Mouse (Mus musculus) ovary, adult 18-20 months (tissue): ENCODE measurements at regions not wholly inside any gene's neighbourhood (a gene's known extent, or its start where the extent isn't known, plus 50 kb on each side); places are given as distances from the start of the nearest gene placed in this dataset.

Experiments
- DNase-seq: peaks from one replicate; pipeline ENCODE4 v3.0.0; 2022; ENCODE audit warnings: low spot score, mixed read lengths

DNA sequence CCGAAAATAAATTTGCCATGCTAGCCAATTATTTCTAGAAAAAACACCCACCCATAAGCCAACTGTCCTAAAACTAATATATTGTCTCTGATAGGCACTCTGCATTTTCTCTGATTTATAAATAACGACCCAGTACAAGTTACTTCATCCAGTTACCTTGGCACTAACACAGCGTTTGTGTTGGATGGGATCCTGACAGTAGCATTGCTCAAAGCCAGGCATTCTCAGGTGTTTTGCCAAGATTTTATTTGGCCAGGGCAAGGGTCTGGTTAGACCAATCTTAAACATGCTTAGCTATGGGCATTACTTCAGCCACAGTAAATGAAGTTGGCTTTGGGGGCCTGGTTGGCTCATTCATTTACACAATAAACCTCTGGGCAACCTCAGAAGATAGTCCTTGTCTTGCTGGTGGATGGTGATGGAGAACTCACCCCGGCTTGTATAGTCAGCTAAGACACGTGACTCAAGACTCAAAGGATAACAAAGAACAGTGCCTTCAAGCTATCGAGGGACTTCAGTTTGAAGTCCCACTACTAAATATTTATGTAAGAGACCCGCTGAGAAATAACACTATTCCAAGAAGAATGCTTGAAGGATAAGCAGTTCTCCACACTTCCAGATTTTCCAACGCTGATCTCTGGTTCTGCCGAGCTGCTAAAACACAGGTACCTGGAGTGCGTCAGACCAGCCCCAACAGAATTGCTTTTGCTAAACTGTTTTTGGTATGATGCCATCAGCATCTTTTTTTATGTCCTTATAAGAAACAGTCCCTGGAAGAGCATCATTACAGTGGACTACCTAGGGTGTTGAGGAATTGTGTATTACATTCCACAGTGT lies 125.0 kb upstream of the Pkdcc start:
- no peak for DNase-seq

DNA sequence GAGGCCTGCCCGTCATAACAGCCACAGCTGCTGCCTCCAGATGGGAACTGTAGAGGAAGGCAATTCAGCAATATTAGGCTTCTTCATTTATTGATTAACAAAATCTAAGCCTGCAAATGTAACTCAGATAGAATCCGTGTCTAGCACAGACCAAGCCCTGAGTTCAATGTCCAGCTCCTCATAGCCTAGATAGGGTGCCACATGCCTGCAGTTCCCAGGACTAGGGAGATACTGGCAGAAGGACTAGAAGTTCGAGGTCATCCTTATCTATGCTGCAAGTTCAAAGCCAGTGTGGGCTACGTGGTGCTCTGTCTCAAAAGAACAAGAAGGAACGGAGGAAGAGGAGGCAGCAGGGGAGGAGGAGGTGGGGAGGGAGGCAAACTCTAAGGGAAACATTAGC lies 121.2 kb upstream of the Pkdcc start:
- DNase-seq, result no peak

DNA sequence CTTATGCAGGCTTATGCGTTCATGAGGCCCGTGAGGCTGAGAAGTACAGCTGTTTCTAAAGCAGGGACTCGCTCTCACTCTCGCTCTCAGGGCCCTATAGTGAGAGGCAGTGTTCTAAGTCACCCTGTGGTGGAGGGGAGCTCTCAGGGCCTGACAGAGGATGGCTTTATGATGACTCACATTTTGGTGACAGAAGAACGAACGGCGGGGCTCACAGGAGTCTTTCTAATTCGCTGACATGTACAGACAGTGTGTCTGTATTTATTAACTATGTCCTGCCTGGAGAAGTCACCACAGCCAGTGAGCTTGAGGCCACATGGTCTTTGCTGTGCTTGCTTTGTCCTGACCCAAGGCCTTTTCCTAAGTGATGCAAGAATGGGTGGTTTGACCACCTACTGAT lies 118.6 kb upstream of the Pkdcc start:
- no peak for DNase-seq

DNA sequence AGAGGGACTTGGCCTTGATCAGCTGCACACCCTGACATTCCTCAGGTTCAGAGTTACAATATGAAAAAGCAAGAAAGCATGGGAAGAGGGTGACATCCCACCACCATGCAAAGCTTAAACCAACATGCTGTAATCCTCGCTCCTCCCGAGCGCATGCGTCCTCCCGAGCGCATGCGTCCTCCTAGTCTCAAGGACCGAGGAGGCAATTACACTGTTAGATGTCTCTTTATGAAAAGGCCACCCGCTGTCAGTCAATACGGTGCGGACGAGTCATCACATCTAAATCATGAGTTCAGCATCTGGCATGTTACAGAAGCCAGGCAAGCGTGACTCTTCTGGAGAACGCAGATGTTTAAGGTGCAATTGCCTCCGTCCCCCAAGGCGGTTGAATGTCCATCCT lies 117.1 kb upstream of the Pkdcc start:
- no peak for DNase-seq

DNA sequence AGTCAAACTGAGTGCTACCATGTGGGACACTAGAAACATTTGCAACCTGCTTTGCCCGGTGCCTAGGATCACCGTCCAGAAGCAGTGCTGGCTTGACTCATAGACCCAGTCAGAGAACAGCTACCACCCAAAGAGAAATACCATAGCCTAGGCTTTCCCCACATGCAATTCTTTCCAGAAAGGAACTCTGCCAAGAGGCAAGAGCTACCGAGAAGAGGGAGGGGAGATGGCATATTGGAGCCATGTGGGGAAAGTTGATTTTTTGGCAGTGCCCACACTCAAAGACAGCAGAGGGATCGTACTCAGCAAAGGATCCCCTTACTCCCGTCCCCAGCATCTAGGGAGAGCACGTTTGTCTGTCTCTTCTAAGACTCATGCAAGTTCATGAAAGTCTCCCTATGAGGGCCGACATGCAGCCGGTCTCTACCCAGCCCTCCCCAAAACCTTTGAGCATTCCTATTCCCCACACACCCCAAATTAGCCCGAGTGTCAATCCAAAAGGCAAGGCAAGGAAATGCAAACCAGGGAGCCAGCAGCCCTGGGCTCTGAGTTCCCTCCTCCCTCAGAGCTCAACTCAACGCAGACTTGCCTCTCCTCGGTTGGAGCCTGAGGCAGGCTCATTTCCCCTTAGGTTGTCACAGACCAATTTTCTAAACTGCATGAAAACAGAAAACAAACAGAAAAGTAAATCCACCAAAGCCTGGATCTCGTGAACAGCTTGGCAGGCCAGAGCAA lies 116.2 kb upstream of the Pkdcc start:
- no peak for DNase-seq

DNA sequence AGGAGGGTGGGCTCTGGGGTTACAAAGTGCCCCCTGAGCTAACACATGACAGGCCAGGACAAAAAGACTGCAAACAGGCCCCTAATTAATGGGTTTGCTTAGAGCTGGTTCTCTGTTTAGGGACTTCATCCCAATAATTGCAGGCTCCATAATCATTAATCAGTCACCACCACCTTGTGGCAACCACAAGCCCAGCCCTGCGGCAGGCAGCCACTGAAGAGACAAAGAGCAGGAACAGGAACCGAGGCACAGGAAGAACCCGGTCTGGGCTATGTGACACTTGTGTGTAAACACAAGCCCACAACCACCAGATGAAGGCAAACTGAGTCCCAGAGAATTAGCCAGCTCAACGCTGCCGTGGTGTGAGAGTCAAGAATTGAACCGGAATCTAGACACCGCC lies 114.1 kb upstream of the Pkdcc start:
- DNase-seq, result no peak

DNA sequence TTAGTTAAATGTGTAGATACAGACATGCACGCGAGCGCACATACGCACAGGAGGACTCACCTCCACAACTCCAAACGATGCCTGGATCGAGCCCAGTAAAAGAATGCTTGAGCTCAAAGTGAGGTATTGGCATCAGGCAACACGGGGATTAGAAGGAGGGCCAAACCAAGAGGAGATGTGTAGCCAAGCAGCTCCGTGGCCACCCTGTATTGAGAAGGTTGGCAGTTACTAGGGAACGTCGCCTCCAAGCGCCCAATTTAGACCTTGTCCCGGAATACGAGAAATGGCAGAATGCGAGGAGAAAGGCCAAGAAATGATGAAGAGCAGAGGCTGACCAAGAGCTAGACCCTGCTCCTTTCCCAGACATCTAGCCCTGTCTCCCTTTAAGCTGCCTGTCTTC lies 113.3 kb upstream of the Pkdcc start:
- no peak for DNase-seq

DNA sequence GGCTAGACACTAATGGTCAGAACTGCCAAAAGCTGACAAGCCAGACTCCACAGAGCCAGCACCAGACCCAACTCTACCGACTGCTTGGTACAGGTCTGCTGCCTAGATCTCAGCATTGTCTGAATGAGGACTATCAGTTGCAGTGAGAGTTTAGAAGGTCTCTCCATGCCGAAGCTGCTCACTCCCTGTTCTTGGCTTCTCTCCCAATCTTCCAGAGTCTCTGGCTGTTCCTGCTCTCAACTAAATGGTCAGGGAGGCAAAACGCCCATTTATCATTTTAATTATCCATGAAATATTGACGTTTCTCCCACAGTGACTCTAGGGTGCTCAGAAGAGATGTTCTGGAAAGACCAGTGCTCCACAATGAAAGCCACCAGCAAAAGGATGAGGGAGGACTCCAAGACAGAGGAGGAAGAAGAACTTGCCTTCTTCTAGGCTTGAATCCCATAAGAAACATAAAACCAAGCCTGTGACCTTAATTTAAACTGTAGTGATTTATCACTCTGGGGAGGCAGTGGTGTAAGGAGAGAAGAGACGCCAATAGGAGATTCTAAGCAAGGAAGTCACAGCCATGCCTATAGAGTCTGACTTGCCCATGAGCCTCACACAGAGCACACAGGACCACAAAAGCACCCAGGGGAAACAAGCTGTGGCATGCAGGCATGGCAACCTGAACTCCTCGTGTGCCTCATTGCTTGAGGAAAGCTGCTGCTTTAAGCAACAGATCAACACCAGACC lies 112.2 kb upstream of the Pkdcc start:
- DNase-seq, result no peak

DNA sequence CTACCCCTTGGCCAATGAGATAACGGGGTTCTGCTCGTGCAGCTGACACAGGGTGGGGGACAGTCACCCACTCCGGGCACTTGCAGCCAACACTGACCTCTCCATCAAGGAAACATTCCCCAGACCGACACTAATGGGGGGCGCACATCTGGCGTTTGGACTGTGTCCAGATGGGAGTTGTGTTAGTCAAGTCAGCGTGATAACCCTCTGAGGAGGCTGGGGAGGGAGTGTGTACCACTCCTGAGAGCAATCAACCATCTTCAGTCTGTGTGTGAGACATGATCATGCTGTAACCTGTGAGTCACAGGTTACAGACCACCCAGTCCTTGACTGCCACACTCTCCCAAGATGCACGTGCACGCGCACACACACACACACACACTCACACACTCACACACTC lies 106.9 kb upstream of the Pkdcc start:
- peak; percentile 15 for DNase-seq

DNA sequence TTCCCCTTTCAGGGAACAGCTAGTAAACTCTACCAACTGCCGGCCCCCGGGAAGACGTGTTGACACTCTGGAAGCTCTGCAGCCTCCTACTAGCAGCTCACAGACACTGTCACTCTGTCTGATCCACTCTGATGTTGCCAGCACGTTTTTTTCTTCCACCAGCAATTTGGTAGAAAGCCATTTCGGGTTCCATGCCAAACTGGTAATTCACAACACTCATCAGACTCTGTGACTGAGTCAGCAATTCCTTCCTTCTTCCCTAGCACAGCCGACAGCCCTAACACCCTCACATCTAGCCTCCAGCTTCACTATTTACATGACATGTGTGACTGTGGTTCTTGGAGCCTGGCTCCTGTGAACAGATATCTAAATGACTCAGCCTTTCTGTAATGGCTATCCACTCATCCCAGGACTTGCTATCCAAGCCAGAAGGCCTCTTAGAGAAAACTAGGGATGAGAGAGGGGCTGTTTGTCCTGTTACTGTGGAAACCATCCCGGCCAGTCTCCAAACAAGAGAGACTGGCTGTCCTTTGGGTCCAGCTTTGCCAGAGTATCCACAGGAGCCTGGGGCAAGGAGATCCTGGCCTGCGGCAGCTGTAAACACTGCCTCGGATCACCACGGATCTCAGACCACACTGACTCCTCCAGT lies 105.2 kb upstream of the Pkdcc start:
- peak; percentile 19 for DNase-seq

DNA sequence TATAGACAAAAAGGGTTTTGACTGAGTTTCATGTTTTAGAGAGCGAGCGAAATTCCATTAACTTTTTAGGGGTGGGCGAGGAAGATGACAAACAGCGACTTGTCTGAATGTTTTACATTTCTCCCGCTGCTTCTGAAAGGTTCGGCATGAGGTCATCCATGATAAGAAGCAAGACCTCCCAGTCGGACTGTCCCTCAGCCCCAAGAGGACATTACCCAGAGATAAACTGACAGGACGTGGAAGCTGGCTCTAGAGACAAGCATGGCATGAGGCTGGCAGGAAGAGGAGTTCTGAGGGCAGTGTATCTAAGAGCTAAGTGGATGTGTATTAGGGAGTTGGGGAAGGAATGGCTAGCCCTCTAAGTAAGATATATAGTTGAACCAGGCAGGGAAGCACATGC lies 104.5 kb upstream of the Pkdcc start:
- no peak for DNase-seq

DNA sequence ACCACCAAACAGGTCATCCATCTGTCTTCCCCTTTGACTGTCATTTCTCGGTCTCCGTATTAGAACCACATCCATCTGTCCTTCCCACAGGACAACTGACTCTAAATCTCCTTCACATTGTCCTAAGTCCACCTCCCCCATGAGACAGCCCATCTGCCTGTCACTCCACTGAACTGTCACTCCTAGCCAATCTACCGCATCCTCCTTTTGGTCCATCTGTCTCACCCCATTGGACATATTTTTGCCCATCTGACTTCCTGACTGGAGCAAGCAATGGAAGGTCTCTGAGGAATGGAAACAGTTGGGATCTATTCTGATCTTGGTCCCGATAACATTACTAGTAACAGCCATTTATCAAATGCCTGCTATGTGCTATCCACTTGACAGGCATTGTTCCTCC lies 99.9 kb upstream of the Pkdcc start:
- no peak for DNase-seq

DNA sequence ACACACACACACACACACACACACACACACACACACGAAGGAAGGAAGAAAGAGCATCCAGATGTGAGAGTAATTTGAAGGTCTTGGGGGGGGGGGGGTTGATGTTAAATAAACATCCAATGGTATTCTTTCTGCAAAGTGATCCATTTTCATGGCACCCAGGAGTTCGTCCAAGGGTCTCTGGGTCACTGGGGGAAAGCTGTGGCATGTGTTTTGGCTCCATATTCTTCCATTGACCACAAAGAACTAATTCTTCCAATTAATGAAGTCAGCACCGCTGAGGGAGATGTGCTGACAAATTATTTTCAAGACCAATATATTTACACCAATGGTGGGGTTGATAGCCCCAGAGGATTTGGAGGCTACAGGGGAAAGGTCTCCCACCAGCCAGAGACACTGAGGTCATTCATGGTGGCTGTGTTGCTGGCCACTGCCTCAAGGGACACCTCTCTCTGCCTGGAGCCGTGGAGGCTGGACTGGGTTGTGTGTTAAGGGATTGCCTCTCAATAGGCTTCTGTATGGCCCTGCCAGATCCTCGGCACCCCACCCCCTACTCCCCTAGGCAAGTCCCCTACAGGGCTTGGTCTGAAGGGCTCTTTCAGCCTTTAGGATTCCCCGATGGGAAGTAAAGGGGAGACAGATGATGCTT lies 99.1 kb upstream of the Pkdcc start:
- DNase-seq, result no peak

DNA sequence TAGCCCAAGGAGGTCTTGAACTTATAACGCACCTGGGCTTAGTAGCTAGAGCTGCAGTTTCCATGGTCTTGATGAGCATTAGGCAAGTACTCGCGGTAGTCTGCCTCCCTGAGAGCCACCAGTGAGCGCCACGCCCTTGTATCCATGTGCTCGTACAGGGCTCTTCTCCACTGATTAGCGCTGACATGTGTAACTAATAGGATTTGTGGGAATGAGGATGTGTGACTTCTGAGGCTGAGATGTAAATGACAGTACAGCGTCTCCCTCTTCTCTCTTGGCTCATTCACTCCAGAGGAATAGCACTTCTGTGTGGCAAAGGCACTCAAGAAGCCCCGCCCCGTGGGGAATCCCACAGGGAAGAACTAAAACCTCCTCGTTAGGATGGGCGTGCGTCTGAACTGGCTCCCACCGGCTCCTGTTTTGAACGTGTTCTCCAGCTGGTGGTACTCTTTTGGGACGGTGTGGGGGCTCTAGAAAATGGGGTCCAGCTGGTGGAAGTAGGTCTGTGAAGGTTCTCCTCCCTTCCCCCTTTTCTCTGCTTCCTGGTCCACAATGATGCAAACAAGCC lies 94.3 kb upstream of the Pkdcc start:
- DNase-seq, result no peak

DNA sequence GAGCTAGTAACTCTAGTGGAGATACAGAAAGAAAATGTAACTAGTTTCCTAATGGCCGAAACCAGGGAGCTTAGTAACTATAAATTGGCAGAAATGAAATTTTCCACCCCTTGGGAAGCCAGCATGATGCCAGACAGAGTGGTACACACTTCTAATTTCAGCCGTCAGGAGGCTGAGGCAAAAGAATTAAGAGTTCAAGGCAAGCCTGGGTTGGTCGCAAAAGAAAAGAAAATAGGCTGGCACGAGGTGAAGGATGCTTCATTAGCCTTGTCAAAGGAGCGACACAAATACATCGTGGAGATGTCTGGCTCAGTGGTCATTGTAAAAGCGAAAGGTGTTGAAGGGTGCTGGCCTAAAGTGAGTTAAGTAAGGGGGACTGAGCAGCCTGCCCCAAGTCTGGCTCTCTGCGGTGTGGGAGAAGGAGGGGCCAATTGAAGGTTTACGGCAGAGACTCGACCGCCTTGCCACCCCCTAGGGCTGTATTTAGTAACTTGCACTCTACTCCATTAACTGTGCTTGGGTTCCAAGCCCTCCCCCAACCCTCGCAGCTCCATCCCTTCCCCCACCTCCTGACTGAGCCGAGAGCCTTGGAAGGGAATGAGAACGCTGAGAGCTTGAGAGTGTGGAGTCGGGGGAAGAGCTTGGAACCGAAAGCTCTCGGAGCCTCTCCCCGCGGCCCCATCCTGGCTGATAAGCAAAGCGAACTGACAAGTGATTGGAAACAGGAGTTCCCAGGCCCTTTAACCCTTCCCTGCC lies 92.4 kb upstream of the Pkdcc start:
- peak; percentile 63 for DNase-seq

DNA sequence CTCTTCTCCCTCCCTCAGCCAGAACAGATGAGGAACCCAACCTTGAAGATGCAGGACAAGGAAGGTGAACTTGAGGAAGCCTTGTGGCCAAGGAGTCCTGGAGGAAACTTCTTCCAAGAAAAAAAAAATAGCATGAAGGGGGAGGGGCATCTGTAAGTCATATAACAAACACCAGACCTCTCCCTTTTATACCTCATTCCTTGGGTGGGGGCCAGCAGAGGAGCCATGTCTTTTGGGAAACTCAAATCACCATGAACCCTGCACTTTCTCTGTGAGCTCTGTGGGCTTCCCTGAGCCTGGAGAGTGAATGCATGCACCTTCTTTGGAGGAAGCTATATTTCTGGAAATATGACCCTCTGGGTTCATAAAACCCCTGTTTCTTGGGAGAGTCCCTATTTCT lies 90.0 kb upstream of the Pkdcc start:
- DNase-seq, result no peak

DNA sequence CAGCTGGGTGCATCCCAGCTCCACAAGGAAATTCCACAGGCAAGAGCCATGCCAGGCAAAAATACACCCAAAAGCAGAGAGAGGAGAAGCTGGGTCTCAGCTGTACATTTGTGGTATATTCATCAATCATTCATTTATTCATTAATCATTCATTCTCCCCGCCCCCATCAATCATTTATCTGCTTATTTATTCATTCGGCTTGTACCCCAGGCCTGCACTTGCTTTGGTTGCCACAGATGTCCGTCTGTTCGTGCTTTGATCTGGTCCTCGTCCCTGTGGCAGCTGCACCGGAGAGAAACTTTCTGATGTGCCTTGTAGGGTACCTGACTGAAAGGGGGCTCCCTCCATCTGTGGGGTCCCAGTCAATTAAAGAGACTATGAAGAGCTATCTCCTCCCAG lies 87.2 kb upstream of the Pkdcc start:
- DNase-seq, result no peak

DNA sequence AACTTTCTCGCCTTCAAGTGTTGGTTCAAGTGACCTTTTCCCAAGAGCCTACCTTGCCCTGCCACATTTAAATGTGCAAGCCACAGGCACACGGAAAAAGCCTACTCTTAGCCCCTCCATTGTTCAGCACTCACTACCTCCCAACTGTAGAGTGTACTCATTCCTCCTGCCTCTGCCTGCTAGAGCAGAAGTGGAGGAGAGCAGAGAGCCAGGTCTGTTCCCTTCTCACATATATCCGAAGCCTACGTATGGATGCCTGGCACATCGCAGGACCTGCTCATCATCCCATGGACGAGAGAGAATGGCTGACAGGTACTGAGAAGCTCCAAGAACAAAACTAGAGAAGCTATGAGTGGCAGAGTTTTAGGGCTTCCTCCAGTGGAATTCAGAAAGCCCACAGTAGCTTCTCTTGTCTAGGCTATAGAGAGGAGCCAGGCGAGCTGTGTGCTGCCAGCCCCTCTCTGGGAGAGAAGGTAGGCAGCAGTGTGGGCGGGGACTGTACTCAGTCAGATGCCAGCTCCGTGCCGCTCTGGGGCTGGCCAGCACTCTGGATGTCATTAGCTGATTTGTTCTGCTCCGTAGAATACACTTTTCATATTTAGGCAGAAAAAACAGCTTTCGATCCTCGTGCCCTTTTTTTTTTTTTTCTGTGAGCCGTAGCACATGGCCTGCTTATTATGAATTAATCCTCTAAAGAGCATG lies 86.1 kb upstream of the Pkdcc start:
- DNase-seq, result no peak

DNA sequence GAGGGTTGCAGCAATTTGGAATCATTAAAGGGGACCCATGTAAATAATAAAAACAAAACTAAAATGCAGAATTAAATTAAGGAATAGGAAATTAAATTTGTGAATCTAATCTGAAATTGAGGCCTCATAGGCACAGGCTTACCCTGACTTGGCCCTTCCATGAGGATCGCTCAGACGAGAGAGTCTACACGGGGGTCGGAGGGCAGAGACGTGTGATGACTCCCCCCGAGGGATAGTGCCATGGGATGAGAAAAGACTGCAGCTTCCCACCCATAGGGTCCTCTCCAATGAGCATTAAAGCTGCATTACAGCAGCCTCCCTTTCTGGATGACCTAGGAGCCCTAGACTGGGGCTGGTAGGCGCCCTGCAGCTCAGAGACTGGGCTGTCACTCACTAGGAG lies 85.4 kb upstream of the Pkdcc start:
- no peak for DNase-seq

DNA sequence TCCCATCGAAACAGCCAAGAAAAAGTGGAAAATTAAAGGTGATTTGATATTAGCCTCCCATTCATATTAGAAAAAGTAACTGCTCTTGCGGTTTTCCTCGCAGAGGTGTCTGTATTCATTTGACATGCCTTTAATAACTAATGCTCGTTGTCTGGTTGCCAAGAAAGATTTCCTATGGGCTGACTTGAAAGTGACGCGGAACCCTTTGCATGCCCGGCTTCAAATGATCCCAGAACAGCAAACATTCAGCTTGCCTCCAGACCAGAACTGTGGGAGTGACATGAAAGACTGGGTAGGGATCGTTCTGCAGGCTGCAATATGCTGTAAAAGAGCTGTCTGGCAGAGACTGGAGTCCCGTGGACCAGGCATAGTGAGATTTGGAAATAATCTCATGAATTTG lies 81.9 kb upstream of the Pkdcc start:
- no peak for DNase-seq
